Mouse (Mus musculus) cerebellum, adult 11 months (tissue): ENCODE results near the gene Usp5.

ENCODE experiments used
- DNase-seq: peaks from one replicate; pipeline ENCODE4 v3.0.0; 2022

The Usp5 gene

GRCm38 (mm10) chr6:124828868-124829798 is at the start of gene Usp5, which contains the start of gene Cdca3:
Gene Usp5, minus strand, starts transcription at chr6:124829484.
Gene Cdca3, plus strand, starts transcription at chr6:124829547.
- peak; percentile 99 for DNase-seq

- no peak for DNase-seq
These were observed 45.1 kb upstream of the Usp5 start for GRCm38 (mm10) chr6:124874348-124874747.

GRCm38 (mm10) chr6:124866560-124866959 is 37.3 kb upstream of the Usp5 start:
- no peak for DNase-seq

- no peak for DNase-seq
These were observed 36.6 kb upstream of the Usp5 start for GRCm38 (mm10) chr6:124865766-124866362.

GRCm38 (mm10) chr6:124863658-124864298 is 34.5 kb upstream of the Usp5 start, which contains the start of gene Gpr162:
Gene Gpr162, minus strand, starts transcription at chr6:124863983.
- peak; percentile 75 for DNase-seq

- DNase-seq, result peak; percentile 45
These were observed 33.9 kb upstream of the Usp5 start for GRCm38 (mm10) chr6:124863125-124863657.

GRCm38 (mm10) chr6:124862406-124863124 is 33.3 kb upstream of the Usp5 start:
- peak; percentile 32 for DNase-seq

- DNase-seq, result no peak
These were observed 32.5 kb upstream of the Usp5 start for GRCm38 (mm10) chr6:124861802-124862201.

GRCm38 (mm10) chr6:124861266-124861665 is 32.0 kb upstream of the Usp5 start:
- DNase-seq, result peak; percentile 42

GRCm38 (mm10) chr6:124860511-124860910 is 31.2 kb upstream of the Usp5 start:
- no peak for DNase-seq

- peak; percentile 91 for DNase-seq
These were observed 30.4 kb upstream of the Usp5 start for GRCm38 (mm10) chr6:124859725-124860124.

GRCm38 (mm10) chr6:124858561-124859318 is 29.5 kb upstream of the Usp5 start:
- peak; percentile 43 for DNase-seq

- peak; percentile 34 for DNase-seq
These were observed 28.7 kb upstream of the Usp5 start for GRCm38 (mm10) chr6:124857840-124858530.

- peak; percentile 90 for DNase-seq
These were observed 27.9 kb upstream of the Usp5 start, which contains the start of gene P3h3 for GRCm38 (mm10) chr6:124856916-124857839. Gene P3h3, minus strand, starts transcription at chr6:124857752.

- DNase-seq, result peak; percentile 46
These were observed 27.0 kb upstream of the Usp5 start for GRCm38 (mm10) chr6:124856321-124856720.

- DNase-seq, result no peak
These were observed 25.4 kb upstream of the Usp5 start for GRCm38 (mm10) chr6:124854647-124855046.

GRCm38 (mm10) chr6:124850535-124850934 is 21.3 kb upstream of the Usp5 start:
- no peak for DNase-seq

- DNase-seq, result peak; percentile 91
These were observed 18.0 kb upstream of the Usp5 start for GRCm38 (mm10) chr6:124847305-124847704.
